Mouse (Mus musculus) MEL (cell line): Measurements from ENCODE around the gene Prpf19.

Source experiments
- BHLHE40 ChIP-seq: IDR thresholded peaks from 2 replicates; pipeline ENCODE4 v1.6.1; 2012; ENCODE audit warnings: low read depth, mild to moderate bottlenecking, inconsistent platforms, low read length, improper control_type of control experiment, borderline replicate concordance
- CTCF ChIP-seq, 3 experiments: IDR thresholded peaks in 2 of 3; conservative IDR thresholded peaks in 1 of 3; 2 replicates each; pipeline ENCODE4 v1.5.1; 2011 to 2012; ENCODE audit warnings: low read length in 3 of 3, low read depth in 2 of 3, mild to moderate bottlenecking in 2 of 3, improper control_type of control experiment in 1 of 3, inconsistent platforms in 1 of 3, mixed read lengths in 1 of 3, moderate library complexity in 1 of 3; ENCODE audit not compliant: control insufficient read depth in 1 of 3, insufficient read depth in 1 of 3, poor library complexity in 1 of 3, severe bottlenecking in 1 of 3
- MYB ChIP-seq: IDR thresholded peaks from 2 replicates; pipeline ENCODE4 v1.6.1; 2011; ENCODE audit warnings: mild to moderate bottlenecking, low read depth, low read length, improper control_type of control experiment
- POLR2A ChIP-seq, 2 experiments: IDR thresholded peaks; 2 replicates each; pipeline ENCODE4 v1.6.1; 2011 to 2012; ENCODE audit warnings: low read length in 2 of 2, mild to moderate bottlenecking in 2 of 2, control low read depth in 1 of 2, improper control_type of control experiment in 1 of 2, low read depth in 1 of 2, moderate library complexity in 1 of 2; ENCODE audit not compliant: control insufficient read depth in 1 of 2, insufficient read depth in 1 of 2, poor library complexity in 1 of 2
- TAL1 ChIP-seq: IDR thresholded peaks from 2 replicates; pipeline ENCODE4 v1.6.1; 2012; ENCODE audit warnings: mild to moderate bottlenecking, inconsistent platforms, low read length, moderate library complexity, mixed read lengths
- ZC3H11A ChIP-seq: IDR thresholded peaks from 2 replicates; pipeline ENCODE4 v1.6.1; 2012; ENCODE audit warnings: low read depth, mild to moderate bottlenecking, inconsistent platforms, low read length, improper control_type of control experiment

DNA sequence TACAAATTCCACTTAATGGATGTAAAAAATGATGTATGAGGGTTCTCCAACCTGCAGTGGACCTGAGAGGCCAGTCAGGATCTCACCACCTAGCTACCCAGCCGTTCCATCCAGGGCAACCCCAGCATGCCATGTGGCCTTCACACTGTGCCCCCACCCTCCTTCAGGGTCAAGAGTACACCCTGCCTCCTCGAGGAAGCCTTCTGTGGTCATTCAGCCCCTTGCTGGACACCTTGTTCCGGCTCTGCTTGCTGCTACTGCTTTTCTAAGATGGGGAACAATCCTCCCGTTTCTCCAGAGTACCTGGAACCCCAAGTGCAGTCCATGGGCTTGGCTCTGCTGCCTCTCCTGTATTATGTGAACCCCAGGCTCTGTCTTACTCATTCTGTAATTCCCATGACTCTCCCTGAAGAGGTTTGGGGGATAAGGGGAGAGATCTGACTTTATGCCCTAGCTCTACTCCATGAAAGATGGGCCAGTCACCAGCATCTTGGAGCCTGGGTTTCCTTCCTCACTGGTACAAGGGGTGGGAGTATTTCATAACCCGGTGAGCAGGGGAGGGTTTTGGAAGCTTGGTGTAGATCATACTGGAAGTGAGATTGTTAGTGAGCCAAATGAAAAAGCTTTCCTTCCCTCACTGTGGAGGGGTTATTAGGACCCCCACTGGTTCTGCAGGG, 26.9 kb upstream of the Prpf19 start:
- TF ChIP-seq CTCF (IDR thresholded peaks at IDR 0.05 in 2 of 3, conservative IDR thresholded peaks at IDR 0.05 in 1 of 3; ENCODE audit: control insufficient read depth in 1 of 3, insufficient read depth in 1 of 3, low read depth in 2 of 3, low read length in 3 of 3, poor library complexity in 1 of 3, severe bottlenecking in 1 of 3) (no peak), ZC3H11A (no peak), MYB (no peak), POLR2A (IDR thresholded peaks at IDR 0.05; ENCODE audit: control insufficient read depth in 1 of 2, insufficient read depth in 1 of 2, low read depth in 1 of 2, low read length in 2 of 2, poor library complexity in 1 of 2) (no peak), BHLHE40 (no peak), TAL1 (no peak)
